Mouse (Mus musculus): ENCODE measurements at regions not wholly inside any gene's neighbourhood (a gene's known extent, or its start where the extent isn't known, plus 50 kb on each side); places are given as distances from the start of the nearest gene placed in this dataset.

- peak overlapping the region; percentile 68 for H3K27ac ChIP-seq (replicated peaks)
- ATAC-seq (ENCODE audit: low read depth) = peak; percentile 90
- no peaks in the 10 kb centered on the region for H3K27me3 ChIP-seq
- 3% methylated on average over 9 of the region's 9 CpGs for WGBS
- peak overlapping the region; percentile 51 for H3K4me2 ChIP-seq
- H3K36me3 ChIP-seq = no peaks in the 10 kb centered on the region
- H3K4me1 ChIP-seq (replicated peaks) = peaks cover 43% of the 10 kb centered on the region
- H3K9ac ChIP-seq = 0 out of 2 replicates have a peak overlapping the region, but pooled peaks have one; percentile 6
- H3K9me3 ChIP-seq = no peaks in the 10 kb centered on the region
- H3K4me3 ChIP-seq = peak overlapping the region; percentile 18
Observed at GRCm38 (mm10) chr1:41810318-41810964, 885.1 kb upstream of the Pou3f3 start.

- H3K36me3 ChIP-seq = no peaks in the 10 kb centered on the region
- H3K27ac ChIP-seq (replicated peaks) = peak overlapping the region; percentile 68
- H3K9me3 ChIP-seq = no peaks in the 10 kb centered on the region
- H3K9ac ChIP-seq = no peak overlapping the region
- ATAC-seq (ENCODE audit: low read depth) = peak; percentile 64
- H3K4me3 ChIP-seq = no peak overlapping the region
- 40% methylated on average over 3 of the region's 3 CpGs for WGBS
- no peaks in the 10 kb centered on the region for H3K27me3 ChIP-seq
- peaks cover 43% of the 10 kb centered on the region for H3K4me1 ChIP-seq (replicated peaks)
- H3K4me2 ChIP-seq = peak overlapping the region; percentile 51
Observed at GRCm38 (mm10) chr1:41811130-41811529, 884.4 kb upstream of the Pou3f3 start.

- H3K9ac ChIP-seq = no peak overlapping the region
- peak; percentile 33; the same call in 1 of the 2 replicates for ATAC-seq (ENCODE audit: low read depth)
- H3K27ac ChIP-seq (replicated peaks) = peak overlapping the region; percentile 30
- H3K4me1 ChIP-seq (replicated peaks) = peaks cover 43% of the 10 kb centered on the region
- WGBS = 20% methylated on average over 7 of the region's 7 CpGs
- no peak overlapping the region for H3K4me2 ChIP-seq
- no peaks in the 10 kb centered on the region for H3K27me3 ChIP-seq
- no peak overlapping the region for H3K4me3 ChIP-seq
- H3K9me3 ChIP-seq = no peaks in the 10 kb centered on the region
- H3K36me3 ChIP-seq = no peaks in the 10 kb centered on the region
Observed at GRCm38 (mm10) chr1:41812071-41812470, 883.5 kb upstream of the Pou3f3 start.

- H3K27ac ChIP-seq (replicated peaks) = 0 out of 2 replicates have a peak overlapping the region, but pooled peaks have one; percentile 2
- peaks cover 43% of the 10 kb centered on the region for H3K4me1 ChIP-seq (replicated peaks)
- no peaks in the 10 kb centered on the region for H3K27me3 ChIP-seq
- no peak overlapping the region for H3K9ac ChIP-seq
- 34% methylated on average over 10 of the region's 10 CpGs for WGBS
- no peak overlapping the region for H3K4me2 ChIP-seq
- H3K4me3 ChIP-seq = no peak overlapping the region
- ATAC-seq (ENCODE audit: low read depth) = no peak
- H3K36me3 ChIP-seq = no peaks in the 10 kb centered on the region
- no peaks in the 10 kb centered on the region for H3K9me3 ChIP-seq
Observed at GRCm38 (mm10) chr1:41814032-41815005, 881.2 kb upstream of the Pou3f3 start.

GRCm38 (mm10) chr1:41815021-41815420 is 880.5 kb upstream of the Pou3f3 start:
- Histone ChIP-seq H3K9ac (no peak overlapping the region), H3K9me3 (no peaks in the 10 kb centered on the region), H3K4me1 (replicated peaks) (peaks cover 38% of the 10 kb centered on the region), H3K27me3 (no peaks in the 10 kb centered on the region), H3K4me3 (no peak overlapping the region), H3K4me2 (no peak overlapping the region), H3K27ac (replicated peaks) (no peak overlapping the region), H3K36me3 (no peaks in the 10 kb centered on the region)
- ATAC-seq (ENCODE audit: low read depth) = no peak
- 89% methylated on average over 4 of the region's 4 CpGs for WGBS

- 78% methylated on average over 5 of the region's 5 CpGs for WGBS
- Histone ChIP-seq H3K27ac (replicated peaks) (no peak overlapping the region), H3K36me3 (no peaks in the 10 kb centered on the region), H3K4me2 (no peak overlapping the region), H3K4me1 (replicated peaks) (no peaks in the 10 kb centered on the region), H3K9me3 (no peaks in the 10 kb centered on the region), H3K27me3 (no peaks in the 10 kb centered on the region), H3K4me3 (no peak overlapping the region), H3K9ac (no peak overlapping the region)
- no peak for ATAC-seq (ENCODE audit: low read depth)
Observed at GRCm38 (mm10) chr1:41822742-41823141, 872.8 kb upstream of the Pou3f3 start.

- Histone ChIP-seq H3K27me3 (no peaks in the 10 kb centered on the region), H3K4me1 (replicated peaks) (no peaks in the 10 kb centered on the region), H3K36me3 (no peaks in the 10 kb centered on the region), H3K4me3 (no peak overlapping the region), H3K27ac (replicated peaks) (no peak overlapping the region), H3K4me2 (no peak overlapping the region), H3K9ac (no peak overlapping the region), H3K9me3 (no peaks in the 10 kb centered on the region)
- no peak for ATAC-seq (ENCODE audit: low read depth)
- WGBS = 87% methylated on average over 4 of the region's 4 CpGs
Observed at GRCm38 (mm10) chr1:41825223-41825622, 870.3 kb upstream of the Pou3f3 start.

GRCm38 (mm10) chr1:41831641-41832040 is 863.9 kb upstream of the Pou3f3 start:
- Histone ChIP-seq H3K4me3 (no peak overlapping the region), H3K36me3 (no peaks in the 10 kb centered on the region), H3K9ac (no peak overlapping the region), H3K4me1 (replicated peaks) (no peaks in the 10 kb centered on the region), H3K27ac (replicated peaks) (no peak overlapping the region), H3K4me2 (no peak overlapping the region), H3K27me3 (no peaks in the 10 kb centered on the region), H3K9me3 (no peaks in the 10 kb centered on the region)
- WGBS = 84% methylated on average over 2 of the region's 2 CpGs
- ATAC-seq (ENCODE audit: low read depth) = no peak

Measured in neural tube, embryonic 13.5 days (tissue).